Mouse (Mus musculus) MEL (cell line): ENCODE data around the gene Gkn3. TPM values are rescaled to one million over a fixed set of nuclear protein-coding genes. Genes with fewer than 3 reads are reported as not detected.

Experiments
- DNase-seq: peaks from one replicate; pipeline ENCODE4 v3.0.0; 2011; ENCODE audit warnings: low read depth, low spot score
- H3K27ac ChIP-seq: 2 replicates; pipeline ENCODE4 v1.5.1; 2012; ENCODE audit warnings: low read depth, mild to moderate bottlenecking, control low read depth, low read length, moderate library complexity; ENCODE audit not compliant: control insufficient read depth
- H3K27me3 ChIP-seq, 2 experiments: fragments of 150-350 bp in 1 of 2; sonication (generic) in 1 of 2; 2 replicates each; pipeline ENCODE4 v1.6.1; 2012; ENCODE audit warnings: low read length in 2 of 2, mild to moderate bottlenecking in 2 of 2, improper control_type of control experiment in 1 of 2, moderate library complexity in 1 of 2; ENCODE audit not compliant: insufficient read depth in 2 of 2, control insufficient read depth in 1 of 2
- H3K36me3 ChIP-seq, 2 experiments: 2 replicates each; pipeline ENCODE4 v1.6.1; 2012 to 2014; ENCODE audit warnings: low read length in 2 of 2, improper control_type of control experiment in 1 of 2, inconsistent platforms in 1 of 2, mild to moderate bottlenecking in 1 of 2; ENCODE audit not compliant: insufficient read depth in 2 of 2, control insufficient read depth in 1 of 2
- H3K4me1 ChIP-seq, 2 experiments: fragments of 150-350 bp in 1 of 2; sonication (generic) in 1 of 2; 2 replicates each; pipeline ENCODE4 v1.6.1; 2012; ENCODE audit warnings: low read length in 2 of 2, improper control_type of control experiment in 1 of 2, mild to moderate bottlenecking in 1 of 2; ENCODE audit not compliant: insufficient read depth in 2 of 2, control insufficient read depth in 1 of 2
- H3K4me3 ChIP-seq, 2 experiments: fragments of 150-350 bp in 1 of 2; sonication (generic) in 1 of 2; 2 replicates each; pipeline ENCODE4 v1.5.1; 2012; ENCODE audit warnings: low read depth in 2 of 2, low read length in 2 of 2, mild to moderate bottlenecking in 2 of 2, moderate library complexity in 2 of 2, control low read depth in 1 of 2, improper control_type of control experiment in 1 of 2; ENCODE audit not compliant: control insufficient read depth in 1 of 2, insufficient read depth in 1 of 2
- H3K79me2 ChIP-seq: 2 replicates; pipeline ENCODE4 v1.6.1; 2012; ENCODE audit warnings: mild to moderate bottlenecking, low read length, moderate library complexity; ENCODE audit not compliant: control insufficient read depth, poor library complexity, insufficient read depth
- H3K9ac ChIP-seq: 2 replicates; pipeline ENCODE4 v1.6.1; 2012; ENCODE audit warnings: low read depth, mild to moderate bottlenecking, control low read depth, low read length, moderate library complexity; ENCODE audit not compliant: control insufficient read depth, poor library complexity, severe bottlenecking
- H3K9me3 ChIP-seq: fragments of 150-350 bp; sonication (generic); replicated peaks from 2 replicates; pipeline ENCODE4 v1.6.1; 2012; ENCODE audit warnings: mild to moderate bottlenecking, low read length, improper control_type of control experiment, moderate library complexity; ENCODE audit not compliant: insufficient read depth
- BHLHE40 ChIP-seq: IDR thresholded peaks from 2 replicates; pipeline ENCODE4 v1.6.1; 2012; ENCODE audit warnings: low read depth, mild to moderate bottlenecking, inconsistent platforms, low read length, improper control_type of control experiment, borderline replicate concordance
- CHD2 ChIP-seq: IDR thresholded peaks from 2 replicates; pipeline ENCODE4 v1.6.1; 2011; ENCODE audit warnings: low read length, improper control_type of control experiment
- GABPA ChIP-seq: IDR thresholded peaks from 2 replicates; pipeline ENCODE4 v1.6.1; 2012; ENCODE audit warnings: low read depth, mild to moderate bottlenecking, inconsistent platforms, low read length, improper control_type of control experiment, moderate library complexity
- KAT2A ChIP-seq: conservative IDR thresholded peaks from 2 replicates; pipeline ENCODE4 v1.6.1; 2012; ENCODE audit warnings: low read depth, low read length, improper control_type of control experiment, inconsistent platforms
- MAX ChIP-seq: IDR thresholded peaks from 2 replicates; pipeline ENCODE4 v1.6.1; 2011; ENCODE audit warnings: low read length, improper control_type of control experiment
- MYB ChIP-seq: IDR thresholded peaks from 2 replicates; pipeline ENCODE4 v1.6.1; 2011; ENCODE audit warnings: mild to moderate bottlenecking, low read depth, low read length, improper control_type of control experiment
- MYC ChIP-seq: IDR thresholded peaks from 2 replicates; pipeline ENCODE4 v1.6.1; 2011; ENCODE audit warnings: low read depth, mild to moderate bottlenecking, low read length, improper control_type of control experiment, moderate library complexity
- NRF1 ChIP-seq: IDR thresholded peaks from 2 replicates; pipeline ENCODE4 v1.6.1; 2014; ENCODE audit warnings: low read depth, mild to moderate bottlenecking, inconsistent platforms, low read length, improper control_type of control experiment, moderate library complexity; ENCODE audit not compliant: poor library complexity, insufficient read depth, severe bottlenecking
- POLR2AphosphoS2 ChIP-seq: IDR thresholded peaks from 2 replicates; pipeline ENCODE4 v1.6.1; 2011; ENCODE audit warnings: low read length, improper control_type of control experiment
- RAD21 ChIP-seq: IDR thresholded peaks from 2 replicates; pipeline ENCODE4 v1.6.1; 2011; ENCODE audit warnings: mild to moderate bottlenecking, low read depth, low read length, improper control_type of control experiment
- SIN3A ChIP-seq: IDR thresholded peaks from 2 replicates; pipeline ENCODE4 v1.6.1; 2012; ENCODE audit warnings: low read length, improper control_type of control experiment, inconsistent platforms
- TAL1 ChIP-seq: IDR thresholded peaks from 2 replicates; pipeline ENCODE4 v1.6.1; 2012; ENCODE audit warnings: mild to moderate bottlenecking, inconsistent platforms, low read length, moderate library complexity, mixed read lengths
- UBTF ChIP-seq: IDR thresholded peaks from 2 replicates; pipeline ENCODE4 v1.6.1; 2012; ENCODE audit warnings: low read depth, mild to moderate bottlenecking, inconsistent platforms, low read length, improper control_type of control experiment, moderate library complexity, borderline replicate concordance; ENCODE audit not compliant: insufficient read depth
- USF2 ChIP-seq, 2 experiments: IDR thresholded peaks; 2 replicates each; pipeline ENCODE4 v1.6.1; 2011 to 2012; ENCODE audit warnings: improper control_type of control experiment in 2 of 2, low read length in 2 of 2, borderline replicate concordance in 1 of 2, inconsistent platforms in 1 of 2, low read depth in 1 of 2, mild to moderate bottlenecking in 1 of 2; ENCODE audit not compliant: insufficient read depth in 1 of 2
- ZMIZ1 ChIP-seq: IDR thresholded peaks from 2 replicates; pipeline ENCODE4 v1.6.1; 2012; ENCODE audit warnings: low read depth, mild to moderate bottlenecking, inconsistent platforms, low read length, improper control_type of control experiment, moderate library complexity
- polyA plus RNA-seq, 2 experiments: library from polyadenylated mRNA; stranded (reverse) in 1 of 2; unstranded in 1 of 2; fragments of >175 nt in 1 of 2; fragments of >200 nt in 1 of 2; gene quantifications; 2 replicates each; pipeline versions ENCODE4 v1.2.1 to v1.2.4; 2012; ENCODE audit warnings: low replicate concordance in 2 of 2, low read depth in 1 of 2; ENCODE audit not compliant: insufficient read length in 2 of 2, insufficient read depth in 1 of 2, missing spikeins in 1 of 2
- total RNA-seq: library from RNA; depleted of rRNA; stranded (reverse); fragments of 300-350 nt; gene quantifications from 2 replicates; pipeline ENCODE4 v1.2.3, GENCODE M21; 2012

The Gkn3 gene
- total and polyA plus RNA-seq, 3 experiments: 0.36 TPM; not detected in 2

GRCm38 (mm10) chr6:87354441-87354840 is 34.3 kb downstream of the Gkn3 start:
- H3K9me3 ChIP-seq: no peaks in the 10 kb centered on the region
- H3K4me3 ChIP-seq: no peak overlapping the region
- H3K36me3 ChIP-seq: no peaks in the 10 kb centered on the region
- TF ChIP-seq BHLHE40: no peak
- TF ChIP-seq RAD21: no peak
- TF ChIP-seq UBTF: no peak
- no peak for TF ChIP-seq SIN3A
- TF ChIP-seq MYC: no peak
- no peak for TF ChIP-seq KAT2A
- TF ChIP-seq MYB: no peak
- no peak for TF ChIP-seq USF2 (IDR thresholded peaks at IDR 0.05; ENCODE audit: borderline replicate concordance in 1 of 2, insufficient read depth in 1 of 2, low read depth in 1 of 2, low read length in 2 of 2)
- no peak for TF ChIP-seq GABPA
- no peak for TF ChIP-seq CHD2
- no peak for TF ChIP-seq MAX
- H3K79me2 ChIP-seq: no peaks in the 10 kb centered on the region
- H3K27me3 ChIP-seq: peaks cover 0 to 8% of the 10 kb centered on the region in 2 experiments; a peak in 3 of 4 replicates
- no peak overlapping the region for H3K27ac ChIP-seq
- H3K9ac ChIP-seq: no peak overlapping the region
- no peaks in the 10 kb centered on the region for H3K4me1 ChIP-seq
- DNase-seq: no peak

- Histone ChIP-seq H3K36me3 (no peaks in the 10 kb centered on the region), H3K27ac (no peak within 1 kb of the TSS), H3K9ac (no peak within 1 kb of the TSS), H3K4me1 (no peaks in the 10 kb centered on the region), H3K9me3 (no peaks in the 10 kb centered on the region), H3K27me3 (peaks cover 6 to 25% of the 10 kb centered on the region in 2 experiments), H3K4me3 (no peak within 1 kb of the TSS), H3K79me2 (no peaks in the 10 kb centered on the region)
- no peak for DNase-seq
- no peak for TF ChIP-seq SIN3A
Measured at GRCm38 (mm10) chr6:87350829-87351228, 37.9 kb downstream of the Gkn3 start, which contains the start of gene Gkn1. TSS of gene Gkn1 (minus strand) at chr6:87350942.

GRCm38 (mm10) chr6:87335935-87336295 is 52.8 kb downstream of the Gkn3 start:
- TF ChIP-seq RAD21 (no peak), ZMIZ1 (no peak), POLR2AphosphoS2 (no peak), TAL1 (no peak), NRF1 (no peak)
- no peak for DNase-seq
- Histone ChIP-seq H3K27ac (no peak overlapping the region), H3K36me3 (no peaks in the 10 kb centered on the region), H3K9ac (no peak overlapping the region), H3K4me3 (no peak overlapping the region), H3K4me1 (no peaks in the 10 kb centered on the region), H3K9me3 (no peaks in the 10 kb centered on the region), H3K79me2 (no peaks in the 10 kb centered on the region), H3K27me3 (peaks cover 0 to 2% of the 10 kb centered on the region in 2 experiments; a peak in 1 of 4 replicates)
